Mouse (Mus musculus): ENCODE measurements around the gene Sugp1.
A peak's percentile ranks its signal among the peaks of the same experiment; 100 is the strongest.
"Not testable (repeated sequence)": the region's sequence is repeated elsewhere in the genome, so short reads cannot be mapped to it uniquely, and the experiment has no call there.

Sugp1 gene

GRCm38 (mm10) chr8:70042583-70043455, at the start of gene Sugp1, which contains the start of gene Mau2:
Sugp1 (plus strand) TSS chr8:70042813.
Mau2 (minus strand) TSS chr8:70042734.
- DNase-seq (ENCODE audit: low spot score in 2 of 2): peak; percentile 94 to 97

GRCm38 (mm10) chr8:69995422-69995775, 47.2 kb upstream of the Sugp1 start:
- no peak for DNase-seq (ENCODE audit: low spot score in 2 of 2)

- peak; percentile 99 for DNase-seq (ENCODE audit: low spot score in 2 of 2)
Measured at GRCm38 (mm10) chr8:69995776-69996588, 46.6 kb upstream of the Sugp1 start, which contains the start of gene Gatad2a. Gatad2a (minus strand) TSS chr8:69996384.

- no peak for DNase-seq (ENCODE audit: low spot score in 2 of 2)
Measured at GRCm38 (mm10) chr8:69996589-69997285, 45.9 kb upstream of the Sugp1 start.

- DNase-seq (ENCODE audit: low spot score in 2 of 2): no peak
Measured at GRCm38 (mm10) chr8:69998706-69999105, 43.9 kb upstream of the Sugp1 start.

- no peak for DNase-seq (ENCODE audit: low spot score in 2 of 2)
Measured at GRCm38 (mm10) chr8:69999236-69999635, 43.4 kb upstream of the Sugp1 start.

- DNase-seq (ENCODE audit: low spot score in 2 of 2): no peak
Measured at GRCm38 (mm10) chr8:70000226-70000625, 42.4 kb upstream of the Sugp1 start.

- peak; percentile 27 to 38 for DNase-seq (ENCODE audit: low spot score in 2 of 2)
Measured at GRCm38 (mm10) chr8:70001176-70001891, 41.3 kb upstream of the Sugp1 start.

GRCm38 (mm10) chr8:70001892-70002191, 40.8 kb upstream of the Sugp1 start:
- not testable (repeated sequence) for DNase-seq (ENCODE audit: low spot score in 2 of 2)

GRCm38 (mm10) chr8:70003204-70003657, 39.4 kb upstream of the Sugp1 start:
- DNase-seq (ENCODE audit: low spot score in 2 of 2): no peak

- DNase-seq (ENCODE audit: low spot score in 2 of 2): no peak
Measured at GRCm38 (mm10) chr8:70004345-70004744, 38.3 kb upstream of the Sugp1 start.

- DNase-seq (ENCODE audit: low spot score in 2 of 2): no peak
Measured at GRCm38 (mm10) chr8:70005178-70005577, 37.4 kb upstream of the Sugp1 start.

- DNase-seq (ENCODE audit: low spot score in 2 of 2): not testable (repeated sequence)
Measured at GRCm38 (mm10) chr8:70010796-70011195, 31.8 kb upstream of the Sugp1 start.

- no peak for DNase-seq (ENCODE audit: low spot score in 2 of 2)
Measured at GRCm38 (mm10) chr8:70012350-70012749, 30.3 kb upstream of the Sugp1 start.

- DNase-seq (ENCODE audit: low spot score in 2 of 2): no peak
Measured at GRCm38 (mm10) chr8:70012763-70013162, 29.9 kb upstream of the Sugp1 start.

GRCm38 (mm10) chr8:70015017-70015416, 27.6 kb upstream of the Sugp1 start:
- DNase-seq (ENCODE audit: low spot score in 2 of 2): no peak

- no peak for DNase-seq (ENCODE audit: low spot score in 2 of 2)
Measured at GRCm38 (mm10) chr8:70023596-70023995, 19.0 kb upstream of the Sugp1 start.

GRCm38 (mm10) chr8:70026151-70026550, 16.5 kb upstream of the Sugp1 start:
- no peak for DNase-seq (ENCODE audit: low spot score in 2 of 2)

GRCm38 (mm10) chr8:70030255-70030654, 12.4 kb upstream of the Sugp1 start:
- no peak for DNase-seq (ENCODE audit: low spot score in 2 of 2)

- no peak for DNase-seq (ENCODE audit: low spot score in 2 of 2)
Measured at GRCm38 (mm10) chr8:70037994-70038393, 4.6 kb upstream of the Sugp1 start.

- DNase-seq (ENCODE audit: low spot score in 2 of 2): peak; percentile 29 to 34
Measured at GRCm38 (mm10) chr8:70041885-70042546, 597 bp upstream of the Sugp1 start.

Data from spleen, postnatal 14 days (tissue).